Mouse (Mus musculus) embryonic facial prominence, embryonic 11.5 days (tissue): ENCODE measurements around the gene Coro2a. TPM values are rescaled to one million over a fixed set of nuclear protein-coding genes. Genes with fewer than 3 reads are reported as not detected.

Experiments used
- ATAC-seq: fragments of 200-750 bp; cut with Nextera tagmentation; replicated peaks from 2 replicates; pipeline ENCODE4 v1.8.0; 2017; ENCODE audit warnings: low read depth; ENCODE audit not compliant: insufficient number of reproducible peaks, low FRiP score, low TSS enrichment
- DNase-seq: peaks from one replicate; pipeline ENCODE4 v3.0.0-alpha.2; 2015; ENCODE audit warnings: low spot score
- H3K27ac ChIP-seq: fragments of 300-500 bp; sonication (generic); replicated peaks from 2 replicates; pipeline ENCODE4 v1.5.1; 2014; ENCODE audit warnings: mild to moderate bottlenecking, low read depth, low read length, control low read depth
- H3K27me3 ChIP-seq: fragments of 300-500 bp; sonication (generic); 2 replicates; pipeline ENCODE4 v1.6.1; 2014; ENCODE audit warnings: mild to moderate bottlenecking, low read length, moderate library complexity, mixed read lengths; ENCODE audit not compliant: control insufficient read depth, insufficient read depth
- H3K36me3 ChIP-seq: fragments of 300-500 bp; sonication (generic); replicated peaks from 2 replicates; pipeline ENCODE4 v1.6.1; 2014; ENCODE audit warnings: low read depth, mild to moderate bottlenecking, low read length, moderate library complexity, mixed read lengths; ENCODE audit not compliant: control insufficient read depth, insufficient read depth
- H3K4me1 ChIP-seq: fragments of 300-500 bp; sonication (generic); 2 replicates; pipeline ENCODE4 v1.6.1; 2014; ENCODE audit warnings: low read length, mixed read lengths; ENCODE audit not compliant: control insufficient read depth, insufficient read depth
- H3K4me2 ChIP-seq: fragments of 300-500 bp; sonication (generic); 2 replicates; pipeline ENCODE4 v1.6.1; 2014; ENCODE audit warnings: low read depth, mild to moderate bottlenecking, control low read depth, low read length, moderate library complexity
- H3K4me3 ChIP-seq: fragments of 300-500 bp; sonication (generic); 2 replicates; pipeline ENCODE4 v1.5.1; 2014; ENCODE audit warnings: low read depth, low read length, control low read depth
- H3K9ac ChIP-seq: fragments of 300-500 bp; sonication (generic); replicated peaks from 2 replicates; pipeline ENCODE4 v1.6.1; 2014; ENCODE audit warnings: mild to moderate bottlenecking, control low read depth, low read length
- H3K9me3 ChIP-seq: fragments of 300-500 bp; sonication (generic); replicated peaks from 2 replicates; pipeline ENCODE4 v1.6.1; 2016; ENCODE audit warnings: mild to moderate bottlenecking, low read length, inconsistent platforms, mixed read lengths; ENCODE audit not compliant: control insufficient read depth
- WGBS: fragments of 180-500 bp; shearing (Covaris S2); extraction: QIAGEN DNeasy Blood & Tissue Kit; methylation state at CpG from one replicate; pipeline ENCODE4 v1.1.7; 2014; 5-methylcytosine and 5-hydroxymethylcytosine counted together
- polyA plus RNA-seq: library from polyadenylated mRNA; unstranded; fragments of >200 nt; fragmentation: Nextera tagmentation; extraction: Ambion mirVana; gene quantifications from 2 replicates; pipeline ENCODE4 v1.2.1, GENCODE M21; 2014

Gene Coro2a
- polyA plus RNA-seq, 1 experiment from 2014 or later, result 6.0 TPM

DNA sequence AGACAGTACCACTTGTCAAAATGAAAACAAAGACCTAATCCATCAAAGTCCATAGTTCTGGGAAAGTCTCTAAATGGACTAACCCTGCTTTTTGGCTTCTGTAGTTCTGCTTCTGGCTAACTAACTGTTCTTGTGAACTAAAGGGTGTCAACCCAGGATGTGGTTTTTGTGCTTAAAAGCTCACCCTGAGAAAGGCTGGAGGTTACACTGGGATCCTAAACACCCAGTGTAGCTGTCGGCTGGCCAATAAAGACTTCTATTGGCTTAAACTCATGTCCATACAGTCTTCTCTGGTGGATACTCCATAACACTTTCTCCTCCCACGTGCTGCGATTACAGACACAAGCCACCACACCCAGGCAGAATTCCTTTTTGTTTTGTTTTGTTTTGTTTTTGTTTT, 75.8 kb downstream of the Coro2a start:
- Histone ChIP-seq H3K9ac (no peak overlapping the region), H3K9me3 (no peaks in the 10 kb centered on the region), H3K4me3 (no peak overlapping the region), H3K4me2 (no peak overlapping the region), H3K4me1 (no peaks in the 10 kb centered on the region), H3K36me3 (no peaks in the 10 kb centered on the region), H3K27me3 (no peaks in the 10 kb centered on the region), H3K27ac (no peak overlapping the region)
- no peak for ATAC-seq
- 91% methylated on average over 3 of the region's 3 CpGs for WGBS
- DNase-seq, result no peak

DNA sequence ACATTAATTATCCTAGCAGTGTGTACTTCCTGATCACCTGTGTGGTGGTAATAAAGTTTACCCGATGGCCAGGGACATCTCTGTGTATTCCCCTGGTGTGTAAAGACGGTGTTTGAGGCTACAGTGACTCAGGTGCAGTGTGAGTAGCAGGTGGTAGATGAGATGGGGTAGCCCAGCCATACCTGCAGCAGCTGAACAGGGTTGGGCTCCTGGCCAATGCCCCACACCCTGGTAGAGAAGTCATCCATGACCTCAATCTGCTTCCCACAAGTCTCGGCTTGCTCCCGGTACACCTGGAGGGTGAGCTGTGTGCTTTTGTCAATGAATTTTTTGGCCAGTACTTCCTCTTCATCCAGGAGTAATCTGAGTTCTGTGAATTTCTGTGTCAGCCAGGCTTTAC, 78.7 kb downstream of the Coro2a start:
- H3K4me1 ChIP-seq, result no peaks in the 10 kb centered on the region
- H3K27me3 ChIP-seq, result no peaks in the 10 kb centered on the region
- H3K9me3 ChIP-seq, result no peaks in the 10 kb centered on the region
- WGBS, result 85% methylated on average over 4 of the region's 4 CpGs
- no peak overlapping the region for H3K27ac ChIP-seq
- no peak for DNase-seq
- no peak overlapping the region for H3K4me2 ChIP-seq
- H3K36me3 ChIP-seq, result no peaks in the 10 kb centered on the region
- ATAC-seq, result no peak
- H3K9ac ChIP-seq, result no peak overlapping the region
- no peak overlapping the region for H3K4me3 ChIP-seq

DNA sequence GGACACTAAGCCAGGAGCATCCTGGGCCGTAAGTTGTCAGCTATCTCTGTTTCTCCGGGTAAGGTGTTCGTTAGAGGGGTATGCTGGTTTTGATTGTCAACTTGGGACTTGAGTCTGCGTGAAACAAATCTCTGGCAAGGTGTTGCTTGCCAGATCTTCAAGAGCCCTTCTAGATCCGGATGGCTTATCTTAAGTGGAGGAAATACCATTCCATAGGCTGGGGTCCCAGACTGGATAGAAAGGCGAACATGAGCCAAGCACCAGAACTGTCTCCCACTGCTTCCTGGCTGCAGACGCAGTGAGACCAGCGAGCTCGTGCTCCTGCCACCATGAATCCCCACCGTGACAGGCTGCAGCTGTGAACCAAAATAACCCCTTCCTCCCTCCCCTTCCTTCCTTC, 80.5 kb downstream of the Coro2a start:
- 82% methylated on average over 10 of the region's 10 CpGs for WGBS
- ATAC-seq, result no peak
- no peak for DNase-seq
- no peak overlapping the region for H3K4me3 ChIP-seq
- H3K4me1 ChIP-seq, result no peaks in the 10 kb centered on the region
- H3K27me3 ChIP-seq, result no peaks in the 10 kb centered on the region
- no peak overlapping the region for H3K27ac ChIP-seq
- H3K4me2 ChIP-seq, result no peak overlapping the region
- no peaks in the 10 kb centered on the region for H3K9me3 ChIP-seq
- no peak overlapping the region for H3K9ac ChIP-seq
- no peaks in the 10 kb centered on the region for H3K36me3 ChIP-seq

- Histone ChIP-seq H3K27me3 (no peaks in the 10 kb centered on the region), H3K9me3 (no peaks in the 10 kb centered on the region), H3K27ac (no peak overlapping the region), H3K4me2 (no peak overlapping the region), H3K4me3 (no peak overlapping the region), H3K4me1 (no peaks in the 10 kb centered on the region), H3K9ac (no peak overlapping the region), H3K36me3 (no peaks in the 10 kb centered on the region)
- 93% methylated on average over 2 of the region's 2 CpGs for WGBS
- no peak for ATAC-seq
- DNase-seq, result no peak
These were observed 81.5 kb downstream of the Coro2a start for GRCm38 (mm10) chr4:46520491-46520890.

- DNase-seq (peak; percentile 82), ATAC-seq (no peak)
- WGBS, result 9% methylated on average over 16 of the region's 16 CpGs
These were observed 94.1 kb downstream of the Coro2a start for GRCm38 (mm10) chr4:46507736-46508460.

GRCm38 (mm10) chr4:46506801-46507610, 95.0 kb downstream of the Coro2a start:
- Histone ChIP-seq H3K4me1 (no peaks in the 10 kb centered on the region), H3K9me3 (no peaks in the 10 kb centered on the region), H3K27me3 (peaks cover 11% of the 10 kb centered on the region), H3K4me2 (peak overlapping the region; percentile 96), H3K4me3 (peak overlapping the region; percentile 51), H3K27ac (no peak overlapping the region; the same call in 1 of the 2 replicates), H3K36me3 (no peaks in the 10 kb centered on the region; the same call in none of the 2 replicates), H3K9ac (0 out of 2 replicates have a peak overlapping the region, but pooled peaks have one; percentile 22)
- ATAC-seq (peak; percentile 94), DNase-seq (peak; percentile 95)
- 0% methylated on average over 83 of the region's 94 CpGs for WGBS

More at GRCm38 (mm10) chr4:46507736-46508460, 94.1 kb downstream of the Coro2a start:
- Histone ChIP-seq H3K4me1 (no peaks in the 10 kb centered on the region), H3K4me3 (0 out of 2 replicates have a peak overlapping the region, but pooled peaks have one; percentile 51), H3K36me3 (no peaks in the 10 kb centered on the region; the same call in 1 of the 2 replicates), H3K4me2 (no peak overlapping the region; the same call in none of the 2 replicates), H3K9ac (no peak overlapping the region), H3K27me3 (peaks cover 11% of the 10 kb centered on the region), H3K9me3 (no peaks in the 10 kb centered on the region), H3K27ac (no peak overlapping the region)

DNA sequence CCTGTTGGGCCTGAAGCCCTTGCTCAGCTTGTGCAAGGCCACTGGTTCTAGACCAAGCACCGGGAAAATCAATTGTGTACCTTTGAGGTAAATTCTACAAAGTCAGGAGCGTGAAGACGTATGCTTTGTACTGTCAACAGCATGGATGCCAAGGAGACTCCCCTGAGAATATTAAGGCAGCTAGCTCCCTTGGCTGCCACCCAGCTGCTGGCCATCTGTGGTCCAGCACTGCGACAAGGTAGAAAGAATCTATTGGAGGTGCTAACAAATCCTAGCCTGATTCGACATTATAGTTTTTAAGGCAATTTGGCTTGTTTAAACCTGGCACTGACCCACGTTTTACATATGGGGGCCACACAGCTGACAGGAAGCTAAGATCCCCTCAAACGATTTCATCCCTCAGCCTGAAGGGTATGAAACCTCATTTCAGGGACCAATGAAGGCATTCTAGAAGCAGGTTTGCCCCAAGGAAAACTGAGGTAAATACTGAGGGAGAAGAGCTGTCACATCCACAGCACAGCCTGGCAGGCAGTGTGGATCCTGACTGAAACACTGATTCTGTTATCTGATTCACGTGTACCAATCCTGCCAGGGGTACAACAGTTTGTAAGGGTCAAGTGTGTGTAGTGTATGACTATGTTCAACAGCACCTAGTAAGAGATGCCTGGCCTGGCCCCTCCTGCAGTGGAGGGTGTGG, 96.5 kb downstream of the Coro2a start:
- Histone ChIP-seq H3K9ac (no peak overlapping the region), H3K4me3 (no peak overlapping the region), H3K9me3 (no peaks in the 10 kb centered on the region), H3K36me3 (no peaks in the 10 kb centered on the region; the same call in none of the 2 replicates), H3K4me2 (no peak overlapping the region), H3K27me3 (peaks cover 11% of the 10 kb centered on the region), H3K4me1 (no peaks in the 10 kb centered on the region), H3K27ac (no peak overlapping the region)
- ATAC-seq (no peak), DNase-seq (no peak)
- 70% methylated on average over 8 of the region's 8 CpGs for WGBS
